Mouse (Mus musculus): ENCODE data around the gene Gm2974. TPM values are rescaled to one million over a fixed set of nuclear protein-coding genes. Genes with fewer than 3 reads are reported as not detected.
"Not testable (repeated sequence)": the region's sequence is repeated elsewhere in the genome, so short reads cannot be mapped to it uniquely, and the experiment has no call there.

Gm2974 gene
- total RNA-seq (2021): under 1 TPM in 1 of 2 experiments, not detected in 1; 0.17 TPM

- intact Hi-C loops (cut with DNase I): not testable (repeated sequence)
- DNase-seq: peak; percentile 1 to 17
These were observed at the start of gene Gm2974 for GRCm38 (mm10) chr14:4182491-4183210. TSS of gene Gm2974 (plus strand) at chr14:4182576.

DNA sequence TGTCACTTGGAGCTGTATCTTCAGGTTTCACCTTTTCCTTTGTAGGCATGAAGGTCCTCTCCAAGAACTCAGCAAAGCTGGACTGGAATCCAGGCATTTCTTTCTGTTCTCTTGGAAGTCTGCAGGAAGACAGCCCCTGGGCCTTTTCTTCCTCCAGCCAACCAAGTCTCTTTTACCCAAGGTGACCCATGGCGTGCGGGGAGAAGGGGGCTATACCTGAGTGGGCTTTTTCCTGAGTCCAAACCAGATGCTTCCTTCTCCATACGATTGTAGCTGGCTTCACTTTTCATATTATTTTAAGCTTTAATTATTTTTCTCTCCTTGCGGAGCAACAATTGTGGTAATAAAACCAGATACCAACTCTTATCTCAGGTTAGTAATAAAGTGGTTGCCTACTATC, 40.7 kb upstream of the Gm2974 start:
- intact Hi-C loops (cut with DNase I); DNase-seq: not testable (repeated sequence)

DNA sequence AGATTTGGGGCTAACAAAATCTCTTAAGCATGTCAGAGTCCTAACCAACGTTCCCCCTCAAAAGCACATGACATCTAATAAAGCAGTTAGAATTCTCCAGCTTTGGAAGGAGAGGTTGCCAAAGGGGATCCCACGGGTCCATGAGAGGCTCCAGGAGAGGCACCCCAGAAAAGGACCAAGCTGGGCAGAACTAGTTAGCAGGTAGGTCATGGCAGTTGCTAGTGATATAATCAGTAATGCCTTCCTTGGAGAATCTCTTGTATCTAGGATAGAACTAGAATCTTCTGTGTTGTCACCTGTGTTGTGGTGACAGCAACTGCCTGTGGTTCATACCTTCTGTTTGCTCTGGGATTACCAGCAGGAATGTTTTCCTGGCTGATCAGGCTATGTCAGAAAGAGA, 17.6 kb upstream of the Gm2974 start, which contains the start of gene Gm3127:
TSS of gene Gm3127 (plus strand) at position 301 of the 400 bp plus-strand sequence.
- intact Hi-C loops (cut with DNase I); DNase-seq: not testable (repeated sequence)

GRCm38 (mm10) chr14:4182030-4182429, 346 bp upstream of the Gm2974 start:
- intact Hi-C loops (cut with DNase I): not testable (repeated sequence)
- DNase-seq: peak in 1 of 2 experiments; percentile 1

DNA sequence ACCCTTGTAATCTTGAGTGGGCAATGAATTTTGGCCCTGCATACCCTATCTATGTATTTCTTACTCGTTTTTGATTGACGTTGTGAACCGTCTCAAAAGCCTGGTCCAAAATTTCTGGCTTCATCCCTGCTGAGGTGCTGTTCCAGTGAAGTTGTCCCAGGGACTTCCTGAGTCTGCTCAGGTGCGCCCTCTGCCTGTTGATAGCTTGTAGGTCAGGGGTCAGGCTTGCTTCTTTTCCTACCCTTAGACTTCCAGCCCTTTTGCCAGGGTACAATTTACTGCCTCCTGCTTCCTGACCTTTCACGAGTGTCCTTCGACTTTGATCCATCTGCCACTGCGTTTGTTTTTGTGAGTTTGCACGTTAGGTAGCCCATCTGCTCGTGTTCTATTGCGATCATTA, 999 bp downstream of the Gm2974 start:
- DNase-seq; intact Hi-C loops (cut with DNase I): not testable (repeated sequence)

DNA sequence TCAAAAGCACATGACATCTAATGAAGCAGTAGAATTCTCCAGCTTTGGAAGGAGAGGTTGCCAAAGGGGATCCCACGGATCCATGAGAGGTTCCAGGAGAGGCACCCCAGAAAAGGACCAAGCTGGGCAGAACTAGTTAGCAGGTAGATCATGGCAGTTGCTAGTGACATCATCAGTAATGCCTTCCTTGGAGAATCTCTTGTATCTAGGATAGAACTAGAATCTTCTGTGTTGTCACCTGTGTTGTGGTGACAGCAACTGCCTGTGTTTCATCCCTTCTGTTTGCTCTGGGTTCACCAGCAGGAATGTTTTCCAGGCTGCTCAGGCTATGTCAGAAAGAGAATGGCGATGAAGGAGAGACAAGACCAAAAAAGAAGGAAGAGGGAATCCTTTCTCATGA, 67.0 kb downstream of the Gm2974 start, which contains the start of gene Gm3138:
TSS of gene Gm3138 (plus strand) at position 301 of the 400 bp plus-strand sequence.
- DNase-seq; intact Hi-C loops (cut with DNase I): not testable (repeated sequence)

Other genes starting within 250 kb of the Gm2974 start
- gene Gm3095, start 219.0 kb upstream of the Gm2974 start, total RNA-seq (2021): not detected
- gene Gm3099, start 184.2 kb upstream of the Gm2974 start, total RNA-seq (2021): not detected
- 1 to 10 TPM in 1 of 2 experiments, under 1 TPM in 1; 0.28 to 1.2 TPM for gene Gm5796, start 158.6 kb upstream of the Gm2974 start, total RNA-seq (2021)
- under 1 TPM in 1 of 2 experiments, not detected in 1; 0.16 TPM for gene Gm3115, start 98.5 kb upstream of the Gm2974 start, total RNA-seq (2021)
- under 1 TPM; 0.16 to 0.78 TPM for gene Gm8108, start 72.0 kb upstream of the Gm2974 start, total RNA-seq (2021)
- not detected for gene Gm3127, start 17.5 kb upstream of the Gm2974 start, total RNA-seq (2021)
- gene Gm3138, start 67.1 kb downstream of the Gm2974 start, total RNA-seq (2021): not detected
- not detected for gene Gm3149, start 134.7 kb downstream of the Gm2974 start, total RNA-seq (2021)
- gene 2610042L04Rik, start 152.2 kb downstream of the Gm2974 start, total RNA-seq (2021): not detected
- gene Gm3159, start 214.9 kb downstream of the Gm2974 start, total RNA-seq (2021): not detected
- gene Gm3164, start 232.9 kb downstream of the Gm2974 start, total RNA-seq (2021): under 1 TPM in 1 of 2 experiments, not detected in 1; 0.17 TPM
- gene Gm3173, start 248.4 kb downstream of the Gm2974 start, total RNA-seq (2021): not detected

Data from heart, postnatal 36 days (tissue).